Mouse (Mus musculus): Measurements from ENCODE around the gene Wfdc12.
"Not testable (repeated sequence)": the region's sequence is repeated elsewhere in the genome, so short reads cannot be mapped to it uniquely, and the experiment has no call there.

Gene Wfdc12

GRCm38 (mm10) chr2:164190576-164190975 is at the start of gene Wfdc12:
Wfdc12 (minus strand) TSS chr2:164190608.
- no peak for DNase-seq

DNA sequence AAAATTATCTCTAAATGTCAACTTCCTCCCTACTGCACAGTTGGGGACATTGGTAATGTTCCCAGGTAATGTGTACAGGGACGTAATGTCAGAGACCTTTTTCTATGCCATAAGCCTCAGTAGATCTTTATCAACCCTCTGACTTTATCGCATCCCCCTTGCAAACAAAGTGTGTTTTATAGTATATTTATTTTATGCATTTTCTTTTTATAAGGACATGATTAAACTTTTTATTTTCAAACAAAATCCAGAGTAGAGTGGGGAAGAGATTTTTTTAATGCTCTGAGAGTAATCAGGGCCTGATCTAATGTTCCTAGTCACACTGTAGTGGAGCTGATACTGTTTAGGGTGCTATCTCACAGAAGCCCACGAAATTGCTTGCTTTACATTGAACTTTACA is 48.0 kb upstream of the Wfdc12 start, which contains the start of gene Svs2:
Gene Svs2, minus strand, starts transcription at position 101 of the 400 bp plus-strand sequence.
- DNase-seq: no peak

- no peak for DNase-seq
These were observed 42.3 kb upstream of the Wfdc12 start for GRCm38 (mm10) chr2:164232671-164233070.

GRCm38 (mm10) chr2:164228361-164229070 is 38.1 kb upstream of the Wfdc12 start:
- DNase-seq: no peak

DNA sequence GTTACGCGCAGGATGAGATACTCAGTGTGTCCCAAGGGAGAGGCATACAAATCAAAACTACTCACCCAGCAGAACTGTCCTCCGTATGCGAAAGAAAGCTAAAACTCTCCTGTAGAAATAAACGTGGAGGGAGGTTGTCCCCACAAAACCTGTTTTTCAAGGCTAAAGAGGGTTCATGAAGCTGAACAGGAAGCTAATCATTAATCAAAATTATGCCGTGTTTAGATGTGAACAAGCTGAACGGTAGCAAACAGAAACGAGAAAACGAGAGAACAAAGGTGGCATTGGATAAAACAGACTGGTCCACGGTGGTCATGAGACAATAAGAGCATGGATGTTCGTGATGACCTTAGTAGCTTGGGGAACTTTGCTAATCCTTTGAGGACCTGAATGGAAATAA is 31.1 kb upstream of the Wfdc12 start, which contains the start of gene Wfdc15b:
Gene Wfdc15b, minus strand, starts transcription at position 139 of the 400 bp plus-strand sequence.
- no peak for DNase-seq

DNA sequence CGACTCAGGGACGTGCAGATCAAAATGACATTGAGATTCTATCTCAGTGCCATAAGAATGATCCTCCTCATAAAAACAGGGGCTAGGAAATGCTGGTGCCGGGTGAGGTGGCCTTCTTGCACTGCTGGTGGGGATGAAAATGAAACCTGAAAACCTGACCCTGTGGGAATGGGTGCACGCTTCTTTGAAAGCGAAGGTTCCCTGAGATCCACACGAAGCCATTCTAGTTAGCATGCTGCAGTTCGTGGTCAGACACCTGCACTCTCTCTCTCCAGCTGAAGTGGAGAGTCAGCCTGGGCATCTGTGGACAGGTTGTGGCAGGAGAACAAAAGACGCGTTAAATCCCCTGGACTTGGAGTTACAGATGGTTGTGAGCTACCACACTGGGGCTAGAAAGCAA is 28.9 kb upstream of the Wfdc12 start:
- DNase-seq: no peak

DNA sequence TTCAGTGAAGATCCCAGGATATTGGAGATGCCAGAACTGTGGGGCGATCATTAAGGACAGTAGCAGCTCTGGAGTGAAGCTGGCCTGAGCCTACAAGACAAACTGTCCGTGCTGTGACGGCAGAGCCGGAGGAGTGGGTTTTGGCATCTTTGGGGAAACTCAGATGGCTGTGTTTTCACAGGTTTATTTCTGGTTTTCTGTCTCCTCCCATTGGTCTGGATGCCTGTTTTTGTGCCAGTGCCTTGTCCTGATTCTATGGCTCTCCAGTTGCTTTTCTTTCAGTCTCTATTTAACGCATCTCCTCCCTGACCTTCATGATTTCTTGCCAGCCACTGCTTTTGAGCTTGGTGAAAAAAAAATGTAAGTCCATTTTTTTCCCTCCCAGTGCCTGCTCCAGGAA is 22.3 kb upstream of the Wfdc12 start:
- DNase-seq: no peak

DNA sequence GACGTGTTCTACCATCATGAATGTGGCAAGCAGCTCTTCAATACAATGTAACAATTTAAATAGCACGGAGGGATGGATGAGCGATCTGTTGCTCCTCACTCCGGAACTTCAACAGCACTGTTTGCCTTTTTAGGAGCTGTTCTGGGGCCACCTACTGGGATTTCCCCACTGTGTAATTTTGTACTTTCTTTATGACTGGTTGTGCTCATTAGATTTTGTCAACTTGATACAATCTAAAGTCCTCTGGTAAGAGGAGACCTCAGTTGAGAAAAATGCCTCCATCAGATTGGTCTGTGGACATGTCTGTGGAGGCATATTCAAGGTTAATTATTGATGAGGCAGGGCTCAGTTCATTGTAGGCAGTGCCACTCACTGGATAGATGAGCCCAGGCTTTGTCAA is 20.5 kb upstream of the Wfdc12 start:
- DNase-seq: no peak

- DNase-seq: no peak
These were observed 16.3 kb upstream of the Wfdc12 start for GRCm38 (mm10) chr2:164206676-164207075.

GRCm38 (mm10) chr2:164206011-164206410 is 15.6 kb upstream of the Wfdc12 start:
- DNase-seq: not testable (repeated sequence)

- peak; percentile 4 for DNase-seq
These were observed 9.4 kb upstream of the Wfdc12 start, which contains the start of gene Wfdc15a for GRCm38 (mm10) chr2:164199626-164200327. Wfdc15a (minus strand) TSS chr2:164200130.

DNA sequence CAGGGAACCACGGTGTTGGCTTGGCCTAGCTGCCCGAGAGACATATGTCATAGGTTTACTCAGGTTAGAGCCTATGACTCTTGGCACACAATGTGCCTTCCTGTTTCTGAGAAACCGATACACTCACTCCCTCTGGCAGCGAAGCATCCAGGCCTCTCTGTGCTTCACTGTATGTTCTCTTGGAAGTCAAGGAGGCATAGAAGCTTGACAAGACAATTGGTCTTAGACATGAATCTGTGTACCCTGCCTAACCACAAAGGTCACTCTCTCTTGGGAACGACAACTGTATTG is 6.2 kb upstream of the Wfdc12 start:
- DNase-seq: no peak

DNA sequence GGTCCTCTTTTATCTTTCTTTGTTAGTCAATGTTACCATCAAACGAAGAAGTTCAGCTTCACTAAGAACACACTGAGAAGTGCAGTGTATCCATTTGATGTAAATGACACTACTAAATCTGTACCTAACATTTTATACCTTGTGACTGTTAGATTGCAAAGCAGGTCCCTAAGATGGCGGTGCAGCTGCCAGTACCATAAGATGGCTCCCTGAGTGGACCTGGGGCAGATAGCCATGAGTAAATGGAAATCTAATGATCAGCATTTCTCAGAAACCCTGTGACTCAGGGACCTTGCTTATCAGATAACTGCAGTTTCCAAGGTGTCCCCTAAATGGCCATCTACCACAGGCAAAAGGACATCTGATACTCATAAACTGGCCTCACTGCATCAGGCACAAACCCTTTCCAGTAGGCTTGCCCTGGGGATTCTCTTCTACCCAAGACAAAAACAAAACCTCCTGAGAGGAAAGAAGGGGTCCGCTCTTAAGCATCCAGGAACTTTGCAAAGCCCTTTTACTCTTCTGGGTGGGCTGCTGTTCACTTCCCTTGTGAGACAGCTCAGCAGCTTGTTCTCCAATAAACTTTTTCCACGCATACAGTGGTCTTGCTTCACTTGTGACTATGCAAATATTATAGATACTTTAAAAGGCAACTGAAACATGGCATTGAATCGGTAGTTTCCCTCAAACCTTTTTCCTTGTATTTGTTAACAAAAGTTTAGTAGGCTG is 5.7 kb upstream of the Wfdc12 start:
- no peak for DNase-seq

- no peak for DNase-seq
These were observed 4.7 kb upstream of the Wfdc12 start for GRCm38 (mm10) chr2:164194959-164195630.

DNA sequence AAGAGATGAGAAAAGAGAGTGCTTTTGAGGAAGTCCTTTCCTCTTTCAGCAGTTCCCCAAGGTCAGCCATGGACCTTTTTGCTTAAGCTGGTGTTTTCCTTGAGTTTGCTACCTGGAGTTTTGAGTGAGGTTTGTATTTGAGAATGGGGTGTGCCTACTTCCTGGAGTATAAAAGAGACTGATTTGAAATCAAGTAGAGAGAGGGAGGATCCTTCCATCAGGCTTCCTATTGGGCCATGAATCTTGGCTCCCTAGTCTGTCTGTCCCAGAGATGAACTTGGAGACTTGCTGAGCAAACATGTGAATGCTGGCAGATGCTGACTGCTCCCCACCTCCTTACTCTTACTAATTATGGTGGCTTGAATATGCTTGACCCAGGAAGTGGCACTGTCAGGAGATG is 1.9 kb upstream of the Wfdc12 start:
- DNase-seq: no peak

DNA sequence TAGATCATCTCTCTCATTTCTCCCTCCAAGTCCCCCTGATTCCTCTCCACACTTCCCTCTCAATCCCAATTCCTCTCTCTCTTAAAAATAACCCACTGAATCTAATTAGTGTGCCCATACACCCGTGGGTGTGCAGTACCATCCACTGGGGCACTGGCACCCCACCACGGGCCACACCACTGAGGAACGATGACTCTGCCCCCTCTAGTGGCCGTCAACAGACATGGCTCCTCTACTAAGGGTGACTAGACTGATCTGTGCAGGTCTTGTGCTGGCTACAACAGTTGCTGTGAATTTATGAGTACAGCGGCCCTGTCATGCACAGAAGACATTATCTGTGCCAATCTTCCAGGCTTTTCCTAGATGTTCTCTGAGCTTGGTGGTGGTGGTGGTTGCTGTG is 1.7 kb downstream of the Wfdc12 start:
- DNase-seq: peak; percentile 34

DNA sequence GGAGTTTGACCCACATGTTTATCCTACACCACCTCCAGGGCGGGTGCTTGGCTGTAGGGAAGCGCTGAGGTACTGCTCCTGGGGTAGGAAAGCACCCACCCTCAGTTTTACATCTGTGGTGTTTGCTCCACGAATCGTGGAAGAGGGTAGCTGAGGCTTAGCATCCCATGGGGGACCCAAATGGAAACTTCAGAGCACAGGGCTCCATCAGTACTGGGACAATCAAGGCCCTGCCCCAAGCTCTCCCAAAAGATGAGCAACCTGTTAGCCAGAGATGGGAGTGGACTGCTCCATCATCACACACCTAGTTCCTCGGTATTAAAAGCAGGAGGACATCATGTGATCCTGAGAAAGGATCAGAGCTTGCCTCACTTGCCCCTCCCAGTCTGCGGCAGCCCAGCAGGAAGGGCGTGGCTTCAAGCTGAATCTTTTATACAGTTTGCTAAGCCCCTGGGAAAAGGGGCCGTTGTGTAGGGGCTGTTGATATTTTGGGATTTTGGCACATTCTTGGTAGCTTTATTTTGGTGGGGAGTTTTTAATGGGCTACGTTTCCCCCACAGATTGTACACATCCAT is 6.2 kb downstream of the Wfdc12 start:
- no peak for DNase-seq

GRCm38 (mm10) chr2:164183340-164183739 is 7.1 kb downstream of the Wfdc12 start:
- DNase-seq: no peak

GRCm38 (mm10) chr2:164182692-164183255 is 7.6 kb downstream of the Wfdc12 start, which contains the start of gene Wfdc5:
Wfdc5 (minus strand) TSS chr2:164182742.
- DNase-seq: no peak

- DNase-seq: no peak
These were observed 9.6 kb downstream of the Wfdc12 start for GRCm38 (mm10) chr2:164180770-164181169.

- DNase-seq: peak; percentile 34
These were observed 10.3 kb downstream of the Wfdc12 start for GRCm38 (mm10) chr2:164180124-164180523.

GRCm38 (mm10) chr2:164177831-164178230 is 12.6 kb downstream of the Wfdc12 start:
- no peak for DNase-seq

All from embryo, embryonic 11 days (tissue).